Mouse (Mus musculus) hindbrain, embryonic 12.5 days (tissue): ENCODE data around the gene Klf15. TPM values are rescaled to one million over a fixed set of nuclear protein-coding genes. Genes with fewer than 3 reads are reported as not detected.

Experiments
- ATAC-seq: fragments of 200-750 bp; cut with Nextera tagmentation; 2 replicates; pipeline ENCODE4 v1.8.0; 2017; ENCODE audit warnings: moderate TSS enrichment; ENCODE audit not compliant: low FRiP score
- H3K27ac ChIP-seq: fragments of 300-500 bp; sonication (generic); 2 replicates; pipeline ENCODE4 v1.5.1; 2016; ENCODE audit warnings: mild to moderate bottlenecking
- H3K27me3 ChIP-seq: fragments of 300-500 bp; sonication (generic); 2 replicates; pipeline ENCODE4 v1.6.1; 2016; ENCODE audit warnings: mild to moderate bottlenecking
- H3K36me3 ChIP-seq: fragments of 300-500 bp; sonication (generic); 2 replicates; pipeline ENCODE4 v1.6.1; 2016; ENCODE audit warnings: mild to moderate bottlenecking
- H3K4me1 ChIP-seq: fragments of 300-500 bp; sonication (generic); 2 replicates; pipeline ENCODE4 v1.6.1; 2016
- H3K4me2 ChIP-seq: fragments of 300-500 bp; sonication (generic); replicated peaks from 2 replicates; pipeline ENCODE4 v1.6.1; 2016; ENCODE audit warnings: mild to moderate bottlenecking
- H3K4me3 ChIP-seq: fragments of 300-500 bp; sonication (generic); 2 replicates; pipeline ENCODE4 v1.5.1; 2016; ENCODE audit warnings: mild to moderate bottlenecking
- H3K9ac ChIP-seq: fragments of 300-500 bp; sonication (generic); 2 replicates; pipeline ENCODE4 v1.6.1; 2016; ENCODE audit warnings: mild to moderate bottlenecking, moderate library complexity
- H3K9me3 ChIP-seq: fragments of 300-500 bp; sonication (generic); replicated peaks from 2 replicates; pipeline ENCODE4 v1.6.1; 2016; ENCODE audit warnings: mild to moderate bottlenecking
- WGBS: fragments of 180-500 bp; shearing (Covaris S2); methylation state at CpG from one replicate; pipeline ENCODE4 v1.1.7; 2016; 5-methylcytosine and 5-hydroxymethylcytosine counted together
- polyA plus RNA-seq: library from polyadenylated mRNA; unstranded; fragments of >200 nt; fragmentation: Nextera tagmentation; extraction: Ambion mirVana; gene quantifications from 2 replicates; pipeline ENCODE4 v1.2.1, GENCODE M21; 2016

The Klf15 gene
- 6.3 and 6.9 TPM in 2 replicates for polyA plus RNA-seq

DNA sequence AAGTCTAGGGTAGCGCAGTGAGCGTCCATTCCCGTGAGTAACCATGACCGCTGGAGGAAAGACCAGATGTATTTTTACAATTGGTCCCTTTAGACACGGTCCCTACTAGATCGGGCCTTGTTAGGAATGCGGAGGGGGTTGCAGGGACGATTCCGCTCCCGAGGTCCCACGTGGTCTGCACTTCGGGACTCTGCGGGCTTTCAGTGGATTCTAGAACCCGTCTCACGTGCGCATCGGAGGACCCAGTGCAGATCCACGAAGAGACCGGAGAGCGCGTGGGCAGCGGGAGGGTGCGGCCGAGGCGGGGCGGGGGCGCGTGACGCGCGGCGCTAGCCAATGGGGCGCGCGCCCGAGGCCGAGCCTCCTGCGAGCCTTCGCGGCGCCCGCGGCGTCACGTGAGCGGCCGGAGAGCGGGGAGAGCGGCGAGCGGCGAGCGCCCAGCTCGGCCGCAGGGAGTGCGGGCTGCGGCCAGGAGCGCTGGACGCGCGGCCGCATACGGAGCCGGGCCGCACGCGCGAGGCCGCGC, at the start of gene Klf15:
TSS of gene Klf15 (plus strand) at position 396 of the 526 bp plus-strand sequence.
- Histone ChIP-seq H3K9ac (peak within 1 kb of the TSS; percentile 71), H3K9me3 (no peaks in the 10 kb centered on the region), H3K4me1 (peaks cover 15% of the 10 kb centered on the region), H3K4me3 (peak within 1 kb of the TSS; percentile 63), H3K4me2 (peak within 1 kb of the TSS; percentile 100), H3K36me3 (no peaks in the 10 kb centered on the region), H3K27me3 (peaks cover 43% of the 10 kb centered on the region), H3K27ac (no peak within 1 kb of the TSS)
- under 1% methylated on average over 70 of the region's 70 CpGs for WGBS
- peak; percentile 77 for ATAC-seq

DNA sequence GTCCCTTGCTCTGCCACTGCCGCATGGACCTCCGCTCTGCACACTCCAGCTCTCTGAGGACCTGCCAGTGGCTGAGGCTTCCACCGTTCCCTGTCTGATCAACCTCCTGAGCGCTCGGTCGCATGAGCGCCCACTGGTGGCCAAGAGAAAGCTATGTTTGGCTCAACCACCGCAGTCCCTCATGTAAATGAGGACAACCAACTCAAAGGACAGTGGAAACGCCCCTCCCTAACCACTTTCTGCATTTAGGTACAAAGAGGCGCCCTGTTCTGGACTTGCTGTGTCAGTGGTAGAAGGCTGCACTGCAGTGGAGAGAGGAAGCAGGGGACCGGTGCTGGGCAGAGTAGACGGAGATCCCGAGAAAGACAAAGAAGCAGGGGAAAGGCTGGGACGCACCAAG, 39.8 kb upstream of the Klf15 start:
- Histone ChIP-seq H3K9me3 (no peaks in the 10 kb centered on the region), H3K36me3 (no peaks in the 10 kb centered on the region), H3K4me2 (peak overlapping the region; percentile 48), H3K27me3 (peaks cover 14% of the 10 kb centered on the region), H3K27ac (no peak overlapping the region; the same call in 1 of the 2 replicates), H3K4me3 (peak overlapping the region; percentile 13), H3K4me1 (peaks cover under 1% of the 10 kb centered on the region; the same call in 1 of the 2 replicates), H3K9ac (no peak overlapping the region; the same call in 1 of the 2 replicates)
- peak; percentile 86 for ATAC-seq
- WGBS: 5% methylated on average over 14 of the region's 14 CpGs

DNA sequence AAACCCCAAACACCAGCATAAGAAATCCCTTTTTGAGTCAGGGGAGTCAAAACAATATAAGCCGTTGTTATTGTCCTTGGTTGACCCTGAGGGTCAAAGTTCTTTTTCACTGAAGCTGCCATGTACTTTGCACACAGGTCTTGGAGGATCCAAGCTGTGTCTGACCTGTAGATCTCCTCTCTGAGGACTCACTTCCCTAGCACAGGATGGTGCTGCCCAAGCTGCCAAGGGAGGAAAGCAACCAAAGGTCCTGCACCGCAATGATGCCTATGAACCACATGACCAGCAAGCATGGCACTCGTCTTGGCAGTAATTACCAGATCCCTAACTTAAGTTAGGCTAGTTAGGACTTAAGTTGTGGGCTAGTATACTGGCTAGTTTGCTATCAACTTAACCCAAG, 37.0 kb upstream of the Klf15 start:
- no peak overlapping the region for H3K9ac ChIP-seq

DNA sequence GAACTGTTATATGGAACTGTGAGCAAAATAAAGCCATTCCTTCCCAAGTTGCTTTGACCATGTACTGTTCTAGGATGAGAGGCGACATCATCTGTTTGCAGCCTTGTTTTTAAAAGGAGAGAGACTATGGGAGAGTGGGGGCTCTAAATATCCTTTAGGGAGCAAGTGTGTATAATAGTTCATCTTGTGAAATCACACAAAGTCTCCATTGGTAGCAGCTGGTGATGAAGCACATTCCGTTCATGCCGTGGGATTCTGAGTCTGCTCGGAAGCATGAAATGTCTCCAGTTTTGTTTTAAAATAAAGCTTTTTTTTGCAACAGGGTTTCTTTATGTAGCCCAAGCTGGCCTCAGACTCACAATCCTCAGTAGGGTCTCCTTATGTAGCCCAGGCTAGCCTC, 36.4 kb upstream of the Klf15 start:
- Histone ChIP-seq H3K9ac (no peak overlapping the region), H3K4me1 (peaks cover 12% of the 10 kb centered on the region), H3K4me2 (no peak overlapping the region), H3K36me3 (no peaks in the 10 kb centered on the region), H3K27ac (no peak overlapping the region), H3K4me3 (no peak overlapping the region), H3K27me3 (peaks cover 19% of the 10 kb centered on the region), H3K9me3 (no peaks in the 10 kb centered on the region)
- no peak for ATAC-seq
- WGBS: 91% methylated on average over 4 of the region's 4 CpGs

More for the DNA sequence above, 37.0 kb upstream of the Klf15 start:
- peaks cover 12% of the 10 kb centered on the region for H3K4me1 ChIP-seq
- no peaks in the 10 kb centered on the region for H3K9me3 ChIP-seq
- H3K4me2 ChIP-seq: no peak overlapping the region
- no peak overlapping the region for H3K4me3 ChIP-seq
- H3K27ac ChIP-seq: no peak overlapping the region
- WGBS: 79% methylated on average over 3 of the region's 3 CpGs
- H3K36me3 ChIP-seq: no peaks in the 10 kb centered on the region
- peaks cover 19% of the 10 kb centered on the region for H3K27me3 ChIP-seq
- ATAC-seq: no peak

DNA sequence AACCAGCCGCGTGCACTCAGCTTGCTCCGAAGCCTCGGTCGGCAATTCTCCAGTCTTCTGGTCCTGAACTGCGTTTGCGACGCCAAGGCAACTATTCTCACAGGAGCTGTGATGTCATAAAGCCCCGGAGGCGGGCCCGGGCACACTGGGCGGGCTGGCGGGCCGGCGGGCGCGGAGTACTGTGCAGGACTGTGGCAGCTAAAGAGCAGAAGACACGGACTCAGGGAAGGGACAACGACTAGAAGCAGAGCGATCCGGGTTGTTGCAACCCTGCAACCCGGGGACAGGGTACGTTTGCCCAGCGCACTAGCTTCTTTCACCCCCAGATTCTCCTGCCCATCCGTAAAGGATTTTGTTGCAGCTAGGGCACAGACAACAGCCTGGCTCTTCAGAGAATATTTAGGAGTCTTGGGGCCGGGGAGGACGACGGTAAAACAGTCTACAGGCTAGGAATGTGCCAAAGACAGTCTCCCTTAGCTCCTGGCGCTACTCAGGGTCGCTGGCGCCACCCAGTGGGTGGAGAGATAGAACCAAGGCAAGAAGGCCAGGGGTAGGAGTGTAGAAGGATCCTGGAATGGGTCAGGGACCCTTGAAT, 33.9 kb upstream of the Klf15 start, which contains the start of gene Cfap100:
TSS of gene Cfap100 (minus strand) at position 418 of the 595 bp plus-strand sequence.
- H3K4me3 ChIP-seq: peak within 1 kb of the TSS; percentile 39
- under 1% methylated on average over 31 of the region's 31 CpGs for WGBS
- no peaks in the 10 kb centered on the region for H3K9me3 ChIP-seq
- H3K36me3 ChIP-seq: no peaks in the 10 kb centered on the region
- H3K4me1 ChIP-seq: peaks cover 12% of the 10 kb centered on the region
- H3K9ac ChIP-seq: peak within 1 kb of the TSS; percentile 70
- H3K4me2 ChIP-seq: peak within 1 kb of the TSS; percentile 87
- peak within 1 kb of the TSS; percentile 62 for H3K27ac ChIP-seq
- peak; percentile 84 for ATAC-seq
- peaks cover 19% of the 10 kb centered on the region for H3K27me3 ChIP-seq

DNA sequence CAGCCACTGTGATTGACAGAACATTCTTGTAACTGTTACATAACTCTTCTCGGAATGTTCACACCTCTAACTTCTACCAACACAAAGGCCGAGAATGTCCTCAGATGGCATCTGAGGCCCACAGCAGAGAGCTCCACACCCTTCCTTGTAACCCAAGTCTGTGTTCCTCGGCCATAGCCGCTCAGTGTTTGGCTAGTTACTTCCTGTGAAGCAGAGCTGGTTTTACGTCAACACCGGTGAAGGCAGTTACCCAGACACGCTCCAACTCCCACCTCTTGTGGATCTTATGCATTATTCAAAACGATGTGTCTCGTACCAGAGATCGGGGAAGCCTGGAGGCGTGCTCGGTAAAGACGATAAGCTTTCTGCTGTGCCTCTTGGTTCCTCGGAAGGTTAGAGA, 32.5 kb upstream of the Klf15 start:
- Histone ChIP-seq H3K4me1 (peaks cover 12% of the 10 kb centered on the region), H3K4me3 (no peak overlapping the region), H3K36me3 (no peaks in the 10 kb centered on the region), H3K9me3 (no peaks in the 10 kb centered on the region), H3K27me3 (peaks cover 19% of the 10 kb centered on the region), H3K27ac (no peak overlapping the region), H3K4me2 (no peak overlapping the region), H3K9ac (no peak overlapping the region)
- WGBS: 65% methylated on average over 14 of the region's 14 CpGs
- no peak for ATAC-seq

DNA sequence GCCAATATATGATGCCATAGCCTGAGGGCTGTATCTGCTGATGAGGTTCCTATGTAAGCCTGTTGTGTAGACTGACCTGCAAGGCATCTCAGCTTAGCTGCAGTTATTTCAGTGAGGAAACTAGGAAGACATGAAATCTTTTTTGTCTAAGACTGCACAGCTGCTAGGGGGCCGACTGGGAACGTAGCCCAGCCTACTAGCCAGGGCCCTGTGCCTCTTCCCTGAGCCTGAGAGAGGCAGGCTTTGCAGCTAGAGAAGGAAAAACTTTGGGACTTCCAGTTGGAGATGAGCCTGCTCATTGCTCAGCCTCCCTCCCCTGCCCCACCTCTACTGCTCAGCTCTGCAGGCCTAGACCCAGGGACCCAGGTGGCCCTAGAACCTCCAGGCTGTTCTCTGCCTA, 30.9 kb upstream of the Klf15 start:
- Histone ChIP-seq H3K9ac (no peak overlapping the region), H3K4me1 (peaks cover 12% of the 10 kb centered on the region), H3K27ac (no peak overlapping the region), H3K4me2 (no peak overlapping the region), H3K27me3 (peaks cover 15% of the 10 kb centered on the region), H3K9me3 (no peaks in the 10 kb centered on the region), H3K4me3 (no peak overlapping the region), H3K36me3 (no peaks in the 10 kb centered on the region)
- WGBS: 74% methylated on average over 2 of the region's 2 CpGs
- no peak for ATAC-seq

DNA sequence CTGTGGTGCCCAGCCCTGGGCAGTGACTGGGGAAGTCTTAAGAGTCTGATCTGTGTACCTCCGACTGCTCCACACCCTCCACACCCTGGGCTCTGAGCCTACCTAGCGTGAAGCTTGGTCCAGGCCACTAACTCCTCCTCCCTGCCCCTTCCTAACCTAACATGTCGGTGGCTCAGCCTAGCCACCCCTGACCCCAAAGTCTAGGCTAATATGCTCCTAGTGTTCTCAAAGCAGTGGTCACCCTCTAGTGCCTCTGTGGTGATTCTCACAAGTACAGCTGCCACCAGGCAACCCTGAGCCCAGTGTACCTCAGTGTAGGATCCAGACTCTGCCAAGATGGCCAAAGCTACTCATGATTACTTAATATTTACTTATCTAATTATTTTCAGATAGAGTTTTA, 27.7 kb upstream of the Klf15 start:
- WGBS: 72% methylated on average over 3 of the region's 3 CpGs
- Histone ChIP-seq H3K9me3 (no peaks in the 10 kb centered on the region), H3K4me2 (no peak overlapping the region), H3K4me3 (no peak overlapping the region), H3K27ac (no peak overlapping the region), H3K4me1 (no peaks in the 10 kb centered on the region), H3K27me3 (no peaks in the 10 kb centered on the region), H3K36me3 (no peaks in the 10 kb centered on the region), H3K9ac (no peak overlapping the region)
- ATAC-seq: peak; percentile 54

DNA sequence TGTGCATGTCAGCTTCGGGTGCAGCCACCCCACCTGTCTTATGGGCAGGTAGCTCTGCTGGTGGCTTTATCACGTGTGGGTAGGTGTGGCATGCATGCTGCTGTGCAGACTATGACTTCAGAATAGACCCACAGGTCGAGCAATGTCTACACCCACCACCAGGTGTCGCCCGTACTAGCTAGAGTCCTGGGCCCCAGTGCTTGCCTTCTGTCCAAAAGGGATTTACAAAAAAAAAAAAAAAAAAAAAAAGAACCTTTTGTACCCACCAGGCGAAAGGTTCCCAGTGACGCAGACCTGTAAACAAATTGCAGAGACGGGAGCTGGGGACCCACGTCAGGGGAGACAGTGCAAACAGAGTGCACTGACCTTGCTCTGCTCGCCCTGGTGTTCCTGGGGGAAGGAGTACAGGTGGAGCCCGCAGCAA, 27.2 kb upstream of the Klf15 start:
- H3K9me3 ChIP-seq: no peaks in the 10 kb centered on the region
- WGBS: 15% methylated on average over 11 of the region's 11 CpGs
- no peak overlapping the region for H3K27ac ChIP-seq
- H3K9ac ChIP-seq: no peak overlapping the region
- ATAC-seq: peak; percentile 72
- no peaks in the 10 kb centered on the region for H3K4me1 ChIP-seq
- H3K36me3 ChIP-seq: no peaks in the 10 kb centered on the region
- H3K27me3 ChIP-seq: no peaks in the 10 kb centered on the region
- H3K4me2 ChIP-seq: no peak overlapping the region
- no peak overlapping the region for H3K4me3 ChIP-seq

DNA sequence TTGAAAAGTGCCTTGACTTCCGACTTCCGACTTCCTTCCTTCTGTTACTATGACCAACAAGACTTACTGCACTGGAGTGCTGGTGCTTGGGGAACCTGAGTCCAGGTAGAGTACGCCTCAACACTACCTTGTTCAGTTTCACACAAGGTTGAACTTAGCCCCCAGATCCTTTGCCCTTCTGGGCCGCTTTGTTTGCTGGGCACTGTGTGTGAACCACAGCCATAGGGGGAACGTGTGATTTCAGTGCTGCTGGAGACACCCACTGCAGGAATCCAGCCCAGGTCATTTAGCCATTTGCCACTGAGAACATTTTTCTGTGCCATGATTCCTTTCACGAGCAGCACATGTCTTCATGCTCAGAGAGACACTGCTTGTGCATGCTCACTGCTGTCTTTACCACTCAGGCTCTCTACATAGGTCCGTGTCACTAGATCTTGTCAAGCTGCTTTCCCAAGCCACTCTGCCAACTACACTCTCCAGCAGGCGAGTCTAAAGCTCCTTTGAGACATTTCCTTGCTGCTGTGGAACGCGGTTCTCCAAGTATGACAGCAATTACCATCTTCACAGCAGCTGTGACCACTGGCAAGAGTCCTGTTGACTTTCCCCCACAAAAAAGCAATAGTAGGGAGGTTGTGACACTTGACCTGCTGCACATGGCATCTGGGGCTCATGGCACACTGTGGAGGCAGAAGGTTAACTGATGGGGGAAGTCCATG, 26.0 kb upstream of the Klf15 start:
- no peak overlapping the region for H3K4me3 ChIP-seq
- no peaks in the 10 kb centered on the region for H3K9me3 ChIP-seq
- no peak for ATAC-seq
- no peaks in the 10 kb centered on the region for H3K4me1 ChIP-seq
- H3K36me3 ChIP-seq: no peaks in the 10 kb centered on the region
- 87% methylated on average over 10 of the region's 10 CpGs for WGBS
- H3K4me2 ChIP-seq: no peak overlapping the region
- H3K27ac ChIP-seq: no peak overlapping the region
- no peaks in the 10 kb centered on the region for H3K27me3 ChIP-seq
- H3K9ac ChIP-seq: no peak overlapping the region

DNA sequence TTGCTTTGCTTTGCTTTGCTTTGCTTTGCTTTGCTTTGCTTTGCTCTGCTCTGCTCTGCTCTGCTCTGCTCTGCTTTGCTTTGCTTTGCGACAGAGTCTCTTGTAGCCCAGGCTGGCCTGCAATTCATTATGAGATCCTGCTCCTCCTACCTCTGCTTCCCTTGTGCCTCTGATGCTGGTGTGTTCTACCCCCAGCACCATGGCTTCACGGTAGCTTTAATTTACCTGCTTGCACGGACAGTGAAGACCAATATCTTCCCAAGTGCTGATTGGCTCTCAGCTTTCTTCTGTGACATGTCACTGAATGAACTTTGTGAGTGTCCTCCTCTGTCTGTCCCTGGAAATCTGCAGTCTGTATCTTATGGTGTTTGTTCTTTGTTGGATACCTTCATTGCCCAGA, 25.3 kb upstream of the Klf15 start:
- Histone ChIP-seq H3K4me2 (no peak overlapping the region), H3K9me3 (no peaks in the 10 kb centered on the region), H3K27me3 (no peaks in the 10 kb centered on the region), H3K4me1 (no peaks in the 10 kb centered on the region), H3K4me3 (no peak overlapping the region), H3K27ac (no peak overlapping the region), H3K9ac (no peak overlapping the region), H3K36me3 (no peaks in the 10 kb centered on the region)
- 89% methylated on average over 3 of the region's 3 CpGs for WGBS
- ATAC-seq: no peak

DNA sequence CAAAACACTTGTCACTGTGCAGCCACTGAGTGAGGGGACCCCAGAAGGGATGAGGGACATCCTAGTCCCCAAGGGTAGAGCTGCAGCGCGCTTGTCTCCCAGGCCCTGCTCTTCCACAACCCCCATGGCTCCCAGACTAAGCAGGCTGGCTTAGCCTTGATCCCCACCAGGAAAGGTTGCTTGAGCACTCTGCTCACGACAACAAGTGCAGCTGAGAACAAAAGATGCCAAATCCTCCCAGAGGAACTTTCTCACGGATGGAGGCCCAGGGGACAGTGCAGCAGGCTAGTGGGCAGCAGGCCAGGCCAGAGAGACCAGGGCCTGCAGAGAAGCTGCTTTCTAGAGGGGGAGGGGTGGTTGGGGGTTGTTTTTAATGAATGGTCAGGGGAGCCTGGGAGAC, 15.5 kb upstream of the Klf15 start:
- H3K4me1 ChIP-seq: peaks cover 7% of the 10 kb centered on the region
- 30% methylated on average over 4 of the region's 4 CpGs for WGBS

More for the DNA sequence above, 15.5 kb upstream of the Klf15 start:
- H3K27ac ChIP-seq: peak overlapping the region; percentile 57
- H3K9me3 ChIP-seq: no peaks in the 10 kb centered on the region
- peak; percentile 74 for ATAC-seq
- H3K27me3 ChIP-seq: no peaks in the 10 kb centered on the region
- no peak overlapping the region for H3K4me3 ChIP-seq
- H3K4me2 ChIP-seq: no peak overlapping the region
- no peak overlapping the region for H3K9ac ChIP-seq
- no peaks in the 10 kb centered on the region for H3K36me3 ChIP-seq
